Mouse (Mus musculus) neural tube, embryonic 12.5 days (tissue): Measurements from ENCODE around the gene Arrdc4. TPM values are rescaled to one million over a fixed set of nuclear protein-coding genes. Genes with fewer than 3 reads are reported as not detected.

ENCODE experiments used
- ATAC-seq: fragments of 200-750 bp; cut with Nextera tagmentation; 2 replicates; pipeline ENCODE4 v1.8.0; 2017; ENCODE audit warnings: low read depth, mild to moderate bottlenecking, moderate TSS enrichment, moderate library complexity; ENCODE audit not compliant: low FRiP score
- H3K27ac ChIP-seq: fragments of 300-500 bp; sonication (generic); 2 replicates; pipeline ENCODE4 v1.5.1; 2016
- H3K27me3 ChIP-seq: fragments of 300-500 bp; sonication (generic); replicated peaks from 2 replicates; pipeline ENCODE4 v1.6.1; 2016; ENCODE audit warnings: mild to moderate bottlenecking
- H3K36me3 ChIP-seq: fragments of 300-500 bp; sonication (generic); 2 replicates; pipeline ENCODE4 v1.6.1; 2016; ENCODE audit warnings: mild to moderate bottlenecking
- H3K4me1 ChIP-seq: fragments of 300-500 bp; sonication (generic); 2 replicates; pipeline ENCODE4 v1.6.1; 2016
- H3K4me2 ChIP-seq: fragments of 300-500 bp; sonication (generic); replicated peaks from 2 replicates; pipeline ENCODE4 v1.6.1; 2016; ENCODE audit warnings: mild to moderate bottlenecking
- H3K4me3 ChIP-seq: fragments of 300-500 bp; sonication (generic); 2 replicates; pipeline ENCODE4 v1.5.1; 2016
- H3K9ac ChIP-seq: fragments of 300-500 bp; sonication (generic); 2 replicates; pipeline ENCODE4 v1.6.1; 2016; ENCODE audit warnings: mild to moderate bottlenecking
- H3K9me3 ChIP-seq: fragments of 300-500 bp; sonication (generic); 2 replicates; pipeline ENCODE4 v1.6.1; 2016; ENCODE audit warnings: mild to moderate bottlenecking
- WGBS: fragments of 180-500 bp; shearing (Covaris S2); methylation state at CpG from one replicate; pipeline ENCODE4 v1.1.7; 2016; 5-methylcytosine and 5-hydroxymethylcytosine counted together
- polyA plus RNA-seq: library from polyadenylated mRNA; unstranded; fragments of >200 nt; fragmentation: Nextera tagmentation; extraction: Ambion mirVana; gene quantifications from 2 replicates; pipeline ENCODE4 v1.2.1, GENCODE M21; 2016

Arrdc4 gene
- 30.3 and 30.9 TPM in 2 replicates for polyA plus RNA-seq

- Histone ChIP-seq H3K4me2 (peak within 1 kb of the TSS; percentile 85), H3K9ac (peak within 1 kb of the TSS; percentile 73), H3K27ac (peak within 1 kb of the TSS; percentile 51; the same call in 1 of the 2 replicates), H3K36me3 (peaks cover 9% of the 10 kb centered on the region), H3K9me3 (no peaks in the 10 kb centered on the region), H3K4me1 (peaks cover 23% of the 10 kb centered on the region), H3K27me3 (no peaks in the 10 kb centered on the region), H3K4me3 (peak within 1 kb of the TSS; percentile 76)
- WGBS: under 1% methylated on average over 54 of the region's 54 CpGs
- ATAC-seq: peak; percentile 100
These were observed at the start of gene Arrdc4 for GRCm38 (mm10) chr7:68748761-68749635. Gene Arrdc4, minus strand, starts transcription at chr7:68749241.

GRCm38 (mm10) chr7:68795578-68795977 lies 46.5 kb upstream of the Arrdc4 start:
- Histone ChIP-seq H3K4me3 (no peak overlapping the region), H3K4me2 (no peak overlapping the region), H3K9ac (no peak overlapping the region), H3K27ac (no peak overlapping the region), H3K27me3 (no peaks in the 10 kb centered on the region), H3K4me1 (no peaks in the 10 kb centered on the region), H3K36me3 (no peaks in the 10 kb centered on the region), H3K9me3 (no peaks in the 10 kb centered on the region)
- no peak for ATAC-seq
- 79% methylated on average over 5 of the region's 5 CpGs for WGBS

- 86% methylated on average over 3 of the region's 3 CpGs for WGBS
- Histone ChIP-seq H3K4me2 (no peak overlapping the region), H3K27me3 (no peaks in the 10 kb centered on the region), H3K9me3 (no peaks in the 10 kb centered on the region), H3K4me3 (no peak overlapping the region), H3K4me1 (no peaks in the 10 kb centered on the region), H3K9ac (no peak overlapping the region), H3K36me3 (no peaks in the 10 kb centered on the region), H3K27ac (no peak overlapping the region)
- no peak for ATAC-seq
These were observed 39.7 kb upstream of the Arrdc4 start for GRCm38 (mm10) chr7:68788711-68789110.

- H3K4me2 ChIP-seq: no peak overlapping the region
- no peaks in the 10 kb centered on the region for H3K36me3 ChIP-seq
- WGBS: 83% methylated on average over 2 of the region's 2 CpGs
- ATAC-seq: no peak
- no peak overlapping the region for H3K9ac ChIP-seq
- no peak overlapping the region for H3K27ac ChIP-seq
- no peaks in the 10 kb centered on the region for H3K27me3 ChIP-seq
- H3K9me3 ChIP-seq: no peaks in the 10 kb centered on the region
- no peak overlapping the region for H3K4me3 ChIP-seq
- H3K4me1 ChIP-seq: no peaks in the 10 kb centered on the region
These were observed 22.7 kb upstream of the Arrdc4 start for GRCm38 (mm10) chr7:68771757-68772094.

GRCm38 (mm10) chr7:68770894-68771756 lies 22.1 kb upstream of the Arrdc4 start:
- no peak overlapping the region for H3K4me2 ChIP-seq
- no peak overlapping the region for H3K4me3 ChIP-seq
- H3K9me3 ChIP-seq: no peaks in the 10 kb centered on the region
- 82% methylated on average over 7 of the region's 7 CpGs for whole genome bisulfite sequencing
- H3K36me3 ChIP-seq: no peaks in the 10 kb centered on the region
- no peak for ATAC-seq
- no peaks in the 10 kb centered on the region for H3K4me1 ChIP-seq
- no peaks in the 10 kb centered on the region for H3K27me3 ChIP-seq
- no peak overlapping the region for H3K27ac ChIP-seq
- no peak overlapping the region for H3K9ac ChIP-seq

GRCm38 (mm10) chr7:68765926-68766325 lies 16.9 kb upstream of the Arrdc4 start:
- Histone ChIP-seq H3K9me3 (no peaks in the 10 kb centered on the region), H3K27me3 (no peaks in the 10 kb centered on the region), H3K27ac (no peak overlapping the region), H3K9ac (no peak overlapping the region), H3K4me3 (no peak overlapping the region), H3K4me1 (no peaks in the 10 kb centered on the region), H3K36me3 (no peaks in the 10 kb centered on the region), H3K4me2 (no peak overlapping the region)
- no peak for ATAC-seq
- 88% methylated on average over 4 of the region's 4 CpGs for WGBS

- WGBS: 89% methylated on average over 6 of the region's 6 CpGs
- Histone ChIP-seq H3K27ac (no peak overlapping the region), H3K9ac (no peak overlapping the region), H3K4me2 (no peak overlapping the region), H3K4me3 (no peak overlapping the region), H3K27me3 (no peaks in the 10 kb centered on the region), H3K9me3 (no peaks in the 10 kb centered on the region), H3K4me1 (no peaks in the 10 kb centered on the region; the same call in 1 of the 2 replicates), H3K36me3 (no peaks in the 10 kb centered on the region)
- ATAC-seq: no peak
These were observed 10.2 kb upstream of the Arrdc4 start for GRCm38 (mm10) chr7:68759148-68759724.

GRCm38 (mm10) chr7:68756656-68757204 lies 7.7 kb upstream of the Arrdc4 start:
- Histone ChIP-seq H3K27ac (no peak overlapping the region), H3K36me3 (no peaks in the 10 kb centered on the region), H3K27me3 (no peaks in the 10 kb centered on the region), H3K9ac (no peak overlapping the region), H3K4me2 (no peak overlapping the region), H3K4me1 (no peaks in the 10 kb centered on the region; the same call in 1 of the 2 replicates), H3K4me3 (no peak overlapping the region), H3K9me3 (no peaks in the 10 kb centered on the region)
- WGBS: 94% methylated on average over 6 of the region's 6 CpGs
- ATAC-seq: no peak

- Histone ChIP-seq H3K9me3 (no peaks in the 10 kb centered on the region), H3K4me1 (peaks cover 23% of the 10 kb centered on the region), H3K4me3 (peak overlapping the region; percentile 76; the same call in 1 of the 2 replicates), H3K27ac (no peak overlapping the region), H3K27me3 (no peaks in the 10 kb centered on the region), H3K4me2 (peak overlapping the region; percentile 53), H3K36me3 (no peaks in the 10 kb centered on the region), H3K9ac (no peak overlapping the region)
- no peak for ATAC-seq
- WGBS: 78% methylated on average over 8 of the region's 8 CpGs
These were observed 878 bp upstream of the Arrdc4 start for GRCm38 (mm10) chr7:68749919-68750318.

- Histone ChIP-seq H3K9ac (peak overlapping the region; percentile 73), H3K4me2 (peak overlapping the region; percentile 85), H3K27me3 (no peaks in the 10 kb centered on the region), H3K27ac (0 out of 2 replicates have a peak overlapping the region, but pooled peaks have one; percentile 51), H3K4me3 (peak overlapping the region; percentile 76), H3K4me1 (peaks cover 23% of the 10 kb centered on the region), H3K36me3 (peaks cover 9% of the 10 kb centered on the region), H3K9me3 (no peaks in the 10 kb centered on the region)
- ATAC-seq: 0 out of 2 replicates have a peak, but pooled peaks have one; percentile 0
- WGBS: 20% methylated on average over 8 of the region's 8 CpGs
These were observed 680 bp downstream of the Arrdc4 start for GRCm38 (mm10) chr7:68748361-68748760.

GRCm38 (mm10) chr7:68744616-68745015 lies 4.4 kb downstream of the Arrdc4 start:
- WGBS: 81% methylated on average over 9 of the region's 9 CpGs
- no peak overlapping the region for H3K4me2 ChIP-seq
- H3K4me3 ChIP-seq: no peak overlapping the region

More at GRCm38 (mm10) chr7:68744616-68745015, 4.4 kb downstream of the Arrdc4 start:
- ATAC-seq: no peak
- H3K4me1 ChIP-seq: peaks cover 21% of the 10 kb centered on the region
- no peak overlapping the region for H3K9ac ChIP-seq
- H3K9me3 ChIP-seq: no peaks in the 10 kb centered on the region
- H3K27me3 ChIP-seq: no peaks in the 10 kb centered on the region
- H3K36me3 ChIP-seq: peaks cover 42% of the 10 kb centered on the region
- H3K27ac ChIP-seq: 0 out of 2 replicates have a peak overlapping the region, but pooled peaks have one; percentile 10
